Mouse (Mus musculus): ENCODE measurements around the gene Ankrd11.

DNA sequence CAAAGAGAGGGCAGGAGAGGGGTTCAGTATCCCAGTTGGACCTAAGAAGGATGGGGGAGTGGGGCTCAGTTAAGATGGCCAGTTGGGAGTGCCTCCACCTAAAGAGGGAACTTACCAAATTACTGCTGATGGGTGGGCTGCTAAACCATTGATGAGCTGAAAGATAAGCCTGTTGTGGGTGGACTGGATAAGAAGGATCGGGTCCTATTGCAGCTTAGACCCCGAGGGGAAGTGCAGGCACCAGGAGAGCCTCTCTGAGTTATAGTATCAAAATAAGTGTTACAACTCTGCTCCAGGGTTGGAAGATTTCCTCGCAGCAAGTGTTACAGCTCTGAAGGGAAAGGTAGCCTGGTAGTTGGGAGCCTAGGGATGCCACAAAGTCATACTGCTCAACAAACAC is 197.9 kb downstream of the Ankrd11 start:
- no peak for TF ChIP-seq CTCF (IDR thresholded peaks at IDR 0.05; ENCODE audit: low read depth)
- TF ChIP-seq EP300 (IDR thresholded peaks at IDR 0.05; ENCODE audit: low read depth), result no peak
